Mouse (Mus musculus): Measurements from ENCODE around the gene Plekhm2.
A peak's percentile ranks its signal among the peaks of the same experiment; 100 is the strongest.

The Plekhm2 gene

GRCm38 (mm10) chr4:141631250-141631649 lies 33.4 kb downstream of the Plekhm2 start:
- no peak for DNase-seq (ENCODE audit: low spot score)

GRCm38 (mm10) chr4:141630021-141630420 lies 34.7 kb downstream of the Plekhm2 start:
- DNase-seq (ENCODE audit: low spot score) = no peak

GRCm38 (mm10) chr4:141628661-141629060 lies 36.0 kb downstream of the Plekhm2 start:
- no peak for DNase-seq (ENCODE audit: low spot score)

- no peak for DNase-seq (ENCODE audit: low spot score)
Observed at GRCm38 (mm10) chr4:141627502-141627901, 37.2 kb downstream of the Plekhm2 start.

- DNase-seq (ENCODE audit: low spot score) = no peak
Observed at GRCm38 (mm10) chr4:141625774-141626550, 38.7 kb downstream of the Plekhm2 start.

- DNase-seq (ENCODE audit: low spot score) = no peak
Observed at GRCm38 (mm10) chr4:141624983-141625773, 39.5 kb downstream of the Plekhm2 start.

- no peak for DNase-seq (ENCODE audit: low spot score)
Observed at GRCm38 (mm10) chr4:141624134-141624533, 40.6 kb downstream of the Plekhm2 start.

GRCm38 (mm10) chr4:141623666-141624065 lies 41.0 kb downstream of the Plekhm2 start, which contains the start of gene Slc25a34:
TSS of gene Slc25a34 (minus strand) at chr4:141623821.
- peak; percentile 9 for DNase-seq (ENCODE audit: low spot score)

- no peak for DNase-seq (ENCODE audit: low spot score)
Observed at GRCm38 (mm10) chr4:141623037-141623436, 41.7 kb downstream of the Plekhm2 start.

- DNase-seq (ENCODE audit: low spot score) = no peak
Observed at GRCm38 (mm10) chr4:141622580-141622979, 42.1 kb downstream of the Plekhm2 start.

GRCm38 (mm10) chr4:141622091-141622490 lies 42.6 kb downstream of the Plekhm2 start:
- DNase-seq (ENCODE audit: low spot score) = no peak

- no peak for DNase-seq (ENCODE audit: low spot score)
Observed at GRCm38 (mm10) chr4:141621297-141621696, 43.4 kb downstream of the Plekhm2 start.

GRCm38 (mm10) chr4:141619299-141619883 lies 45.3 kb downstream of the Plekhm2 start:
- DNase-seq (ENCODE audit: low spot score) = no peak

GRCm38 (mm10) chr4:141618565-141619243 lies 46.0 kb downstream of the Plekhm2 start, which contains the start of gene Tmem82:
TSS of gene Tmem82 (minus strand) at chr4:141618633.
- no peak for DNase-seq (ENCODE audit: low spot score)

GRCm38 (mm10) chr4:141617863-141618564 lies 46.7 kb downstream of the Plekhm2 start:
- DNase-seq (ENCODE audit: low spot score) = no peak

- no peak for DNase-seq (ENCODE audit: low spot score)
Observed at GRCm38 (mm10) chr4:141617299-141617698, 47.4 kb downstream of the Plekhm2 start.

- DNase-seq (ENCODE audit: low spot score) = no peak
Observed at GRCm38 (mm10) chr4:141616811-141617210, 47.9 kb downstream of the Plekhm2 start.

- no peak for DNase-seq (ENCODE audit: low spot score)
Observed at GRCm38 (mm10) chr4:141614946-141615345, 49.8 kb downstream of the Plekhm2 start.

- DNase-seq (ENCODE audit: low spot score) = no peak
Observed at GRCm38 (mm10) chr4:141609538-141609937, 55.2 kb downstream of the Plekhm2 start.

GRCm38 (mm10) chr4:141605861-141606260 lies 58.8 kb downstream of the Plekhm2 start, which contains the start of gene Fblim1:
TSS of gene Fblim1 (minus strand) at chr4:141606096.
- no peak for DNase-seq (ENCODE audit: low spot score)

- no peak for DNase-seq (ENCODE audit: low spot score)
Observed at GRCm38 (mm10) chr4:141605421-141605820, 59.3 kb downstream of the Plekhm2 start.

Data from urinary bladder, postnatal 10 days (tissue).